Mouse (Mus musculus): ENCODE results near the gene Rad17.

DNA sequence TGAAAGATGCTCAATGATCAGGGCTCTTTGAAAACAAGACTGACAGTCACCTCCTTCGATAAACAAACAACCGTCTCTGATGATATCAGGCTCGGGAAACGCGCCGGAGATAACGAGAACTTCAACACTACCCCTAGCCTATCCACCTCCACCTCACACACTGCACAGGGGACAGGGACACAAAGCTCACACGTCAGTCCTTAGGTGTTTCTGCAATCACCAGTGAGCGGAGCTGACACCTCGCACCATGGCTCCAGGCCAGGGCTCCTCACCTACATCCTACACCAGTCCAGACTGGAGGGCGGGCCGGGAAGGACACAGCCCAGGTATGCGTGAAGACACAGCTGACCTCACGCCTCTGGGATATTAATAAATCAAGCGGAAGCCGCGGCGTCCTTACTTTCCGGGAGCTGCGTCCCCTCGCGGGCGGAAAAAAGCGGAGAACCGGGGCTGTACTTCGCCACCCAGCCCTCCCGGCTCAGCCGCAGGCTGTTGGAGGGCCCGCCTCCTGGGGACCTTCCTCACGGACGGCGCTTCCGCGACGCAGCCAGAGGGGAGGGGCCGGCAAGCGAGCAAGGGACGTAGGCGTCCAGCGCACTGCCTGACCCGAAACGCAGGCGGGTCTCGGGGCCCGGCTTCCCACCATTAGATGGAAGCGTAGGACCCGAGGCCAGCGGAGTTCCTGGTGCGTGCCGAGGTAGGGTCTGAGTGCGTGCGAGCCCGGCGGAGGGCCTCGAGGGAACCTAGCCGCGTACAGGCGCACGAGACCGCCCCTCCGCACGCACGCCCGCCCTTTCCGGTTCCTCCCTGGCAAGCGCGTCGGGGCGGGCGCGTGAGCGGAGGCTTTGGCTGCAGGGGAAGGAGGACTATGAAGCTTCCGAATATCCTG is at the start of gene Rad17, which contains the start of gene Ak6:
- peak; percentile 33 for TF ChIP-seq POLR2A (IDR thresholded peaks at IDR 0.05; ENCODE audit: low read depth, low read length)
- no peak; the same call in 1 of the 2 replicates for TF ChIP-seq CTCF (IDR thresholded peaks at IDR 0.05; ENCODE audit: extremely low read depth, insufficient read length, insufficient replicate concordance, low read depth, low read length)
